Mouse (Mus musculus) bone marrow, adult 2 months (tissue): ENCODE measurements around the gene Lgals3. TPM values are rescaled to one million over a fixed set of nuclear protein-coding genes. Genes with fewer than 3 reads are reported as not detected.

ENCODE experiments used
- H3K27ac ChIP-seq: fragments of 200-500 bp; 2 replicates; pipeline ENCODE4 v1.5.1; 2012; ENCODE audit warnings: low read depth, mild to moderate bottlenecking, control low read depth, inconsistent platforms, low read length; ENCODE audit not compliant: control insufficient read depth, poor library complexity, insufficient read depth
- H3K4me1 ChIP-seq: fragments of 200-500 bp; 2 replicates; pipeline ENCODE4 v1.6.1; 2011; ENCODE audit warnings: low read length; ENCODE audit not compliant: control insufficient read depth, insufficient read depth
- H3K4me3 ChIP-seq: fragments of 200-500 bp; replicated peaks from 2 replicates; pipeline ENCODE3; 2011; ENCODE audit warnings: mild to moderate bottlenecking, low read depth, low read length, control low read depth; ENCODE audit not compliant: control insufficient read depth
- CTCF ChIP-seq: fragments of 200-500 bp; IDR thresholded peaks from 2 replicates; pipeline ENCODE4 v1.5.1; 2011; ENCODE audit warnings: low read length, control low read depth; ENCODE audit not compliant: control insufficient read depth, insufficient read depth
- POLR2A ChIP-seq: fragments of 200-500 bp; IDR thresholded peaks from 2 replicates; pipeline ENCODE4 v1.6.1; 2011; ENCODE audit warnings: low read depth, mild to moderate bottlenecking, control low read depth, low read length, borderline replicate concordance; ENCODE audit not compliant: control insufficient read depth
- WGBS: fragments of 180-500 bp; shearing (Covaris S2); methylation state at CpG from one replicate; pipeline ENCODE4 v1.1.7; 2018; 5-methylcytosine and 5-hydroxymethylcytosine counted together
- polyA plus RNA-seq: library from polyadenylated mRNA; stranded (reverse); fragments of >200 nt; gene quantifications from 2 replicates; pipeline ENCODE4 v1.2.4, GENCODE M21; 2011; ENCODE audit warnings: low replicate concordance; ENCODE audit not compliant: missing spikeins, insufficient read depth, insufficient read length

Lgals3 gene
- polyA plus RNA-seq, 1 experiment = 147 TPM

GRCm38 (mm10) chr14:47395462-47396026, 28.0 kb downstream of the Lgals3 start:
- 72% methylated on average over 15 of the region's 15 CpGs for WGBS
- Histone ChIP-seq H3K4me1 (peaks cover 6% of the 10 kb centered on the region; the same call in 1 of the 2 replicates), H3K4me3 (no peak overlapping the region), H3K27ac (peak overlapping the region; percentile 5; the same call in 1 of the 2 replicates)
- TF ChIP-seq CTCF (no peak), POLR2A (no peak)

- Histone ChIP-seq H3K27ac (no peak overlapping the region), H3K4me3 (no peak overlapping the region), H3K4me1 (peaks cover 6% of the 10 kb centered on the region; the same call in 1 of the 2 replicates)
- 58% methylated on average over 5 of the region's 5 CpGs for WGBS
- TF ChIP-seq POLR2A = no peak
- TF ChIP-seq CTCF = peak; percentile 49; the same call in 1 of the 2 replicates
Observed at GRCm38 (mm10) chr14:47396165-47396652, 28.7 kb downstream of the Lgals3 start.

- WGBS = 94% methylated on average over 8 of the region's 8 CpGs
Observed at GRCm38 (mm10) chr14:47402735-47403134, 35.2 kb downstream of the Lgals3 start.

GRCm38 (mm10) chr14:47406000-47406399, 38.4 kb downstream of the Lgals3 start:
- 91% methylated on average over 9 of the region's 9 CpGs for WGBS
- TF ChIP-seq CTCF (no peak), POLR2A (no peak)
- H3K4me1 ChIP-seq = no peaks in the 10 kb centered on the region
- H3K27ac ChIP-seq = no peak overlapping the region
- H3K4me3 ChIP-seq = no peak overlapping the region

More at GRCm38 (mm10) chr14:47402735-47403134, 35.2 kb downstream of the Lgals3 start:
- Histone ChIP-seq H3K4me1 (no peaks in the 10 kb centered on the region), H3K4me3 (no peak overlapping the region), H3K27ac (no peak overlapping the region)
- no peak for TF ChIP-seq POLR2A
- TF ChIP-seq CTCF = no peak

GRCm38 (mm10) chr14:47417346-47417745, 49.8 kb downstream of the Lgals3 start:
- TF ChIP-seq POLR2A (no peak), CTCF (no peak)
- no peak overlapping the region for H3K27ac ChIP-seq

GRCm38 (mm10) chr14:47417775-47418665, 50.5 kb downstream of the Lgals3 start, which contains the start of gene Dlgap5:
TSS of gene Dlgap5 (minus strand) at chr14:47418407.
- H3K27ac ChIP-seq = peak within 1 kb of the TSS; percentile 43
- H3K4me1 ChIP-seq = no peaks in the 10 kb centered on the region; the same call in 1 of the 2 replicates
- TF ChIP-seq CTCF (0 out of 2 replicates have a peak, but pooled peaks have one; percentile 17), POLR2A (peak; percentile 68; the same call in 1 of the 2 replicates)
- H3K4me3 ChIP-seq = peak within 1 kb of the TSS; percentile 91
- WGBS = 2% methylated on average over 36 of the region's 36 CpGs

More at GRCm38 (mm10) chr14:47417346-47417745, 49.8 kb downstream of the Lgals3 start:
- WGBS = 29% methylated on average over 3 of the region's 3 CpGs
- Histone ChIP-seq H3K4me3 (peak overlapping the region; percentile 91), H3K4me1 (no peaks in the 10 kb centered on the region; the same call in 1 of the 2 replicates)

- TF ChIP-seq POLR2A (no peak), CTCF (no peak)
- Histone ChIP-seq H3K27ac (peak overlapping the region; percentile 43; the same call in 1 of the 2 replicates), H3K4me1 (no peaks in the 10 kb centered on the region; the same call in 1 of the 2 replicates), H3K4me3 (peak overlapping the region; percentile 75)
- WGBS = 51% methylated on average over 5 of the region's 5 CpGs
Observed at GRCm38 (mm10) chr14:47418666-47418991, 51.1 kb downstream of the Lgals3 start.

GRCm38 (mm10) chr14:47419034-47419625, 51.6 kb downstream of the Lgals3 start:
- TF ChIP-seq CTCF (no peak), POLR2A (no peak)
- Histone ChIP-seq H3K4me3 (no peak overlapping the region), H3K27ac (no peak overlapping the region), H3K4me1 (no peaks in the 10 kb centered on the region; the same call in 1 of the 2 replicates)
- 71% methylated on average over 9 of the region's 9 CpGs for whole genome bisulfite sequencing
